Mouse (Mus musculus) brain, embryonic 14.5 days (tissue): ENCODE data around the gene Mrps31.
A peak's percentile ranks its signal among the peaks of the same experiment; 100 is the strongest.

Experiments
- CTCF ChIP-seq: fragments of 200-500 bp; IDR thresholded peaks from 2 replicates; pipeline ENCODE4 v1.5.1; 2012; ENCODE audit warnings: inconsistent platforms, mild to moderate bottlenecking, moderate library complexity, borderline replicate concordance; ENCODE audit not compliant: insufficient read depth, insufficient read length; ENCODE audit errors: extremely low read depth
- POLR2A ChIP-seq: fragments of 200-500 bp; IDR thresholded peaks from 2 replicates; pipeline ENCODE4 v1.6.1; 2012; ENCODE audit warnings: mild to moderate bottlenecking, inconsistent platforms, borderline replicate concordance; ENCODE audit not compliant: poor library complexity, insufficient read depth, insufficient read length, severe bottlenecking; ENCODE audit errors: extremely low read depth

DNA sequence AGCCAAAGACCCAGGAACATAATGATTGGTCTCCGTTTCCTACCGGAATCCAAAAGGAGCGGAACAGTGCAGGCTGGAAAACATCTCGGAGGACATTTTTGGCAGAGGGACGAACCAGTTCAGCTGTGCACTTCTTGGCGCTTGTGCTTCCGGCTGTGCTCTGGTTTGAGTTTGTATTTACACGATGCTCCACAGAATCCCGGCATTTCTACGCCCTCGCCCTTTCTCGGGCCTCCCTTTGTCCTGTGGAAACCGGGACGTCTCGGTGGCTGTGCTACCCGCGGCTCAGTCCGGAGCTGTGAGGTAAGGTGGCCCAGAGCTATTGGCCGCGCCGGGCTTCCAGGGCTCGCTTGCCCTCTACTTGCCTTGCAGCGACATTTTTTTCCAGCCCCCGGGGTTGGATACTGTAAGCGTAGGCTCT, at the start of gene Mrps31:
- peak; percentile 45; the same call in 1 of the 2 replicates for TF ChIP-seq POLR2A
- TF ChIP-seq CTCF: no peak
